Mouse (Mus musculus): ENCODE data around the gene Rab11fip3. TPM values are rescaled to one million over a fixed set of nuclear protein-coding genes. Genes with fewer than 3 reads are reported as not detected.
"Not testable (repeated sequence)": the region's sequence is repeated elsewhere in the genome, so short reads cannot be mapped to it uniquely, and the experiment has no call there.

Rab11fip3 gene
- polyA plus RNA-seq, 1 experiment from 2014 or later: 4.7 TPM

GRCm38 (mm10) chr17:26040711-26041110 is 28.6 kb downstream of the Rab11fip3 start:
- DNase-seq (ENCODE audit: low spot score): not testable (repeated sequence)

GRCm38 (mm10) chr17:26032037-26032436 is 37.3 kb downstream of the Rab11fip3 start:
- DNase-seq (ENCODE audit: low spot score): no peak

DNA sequence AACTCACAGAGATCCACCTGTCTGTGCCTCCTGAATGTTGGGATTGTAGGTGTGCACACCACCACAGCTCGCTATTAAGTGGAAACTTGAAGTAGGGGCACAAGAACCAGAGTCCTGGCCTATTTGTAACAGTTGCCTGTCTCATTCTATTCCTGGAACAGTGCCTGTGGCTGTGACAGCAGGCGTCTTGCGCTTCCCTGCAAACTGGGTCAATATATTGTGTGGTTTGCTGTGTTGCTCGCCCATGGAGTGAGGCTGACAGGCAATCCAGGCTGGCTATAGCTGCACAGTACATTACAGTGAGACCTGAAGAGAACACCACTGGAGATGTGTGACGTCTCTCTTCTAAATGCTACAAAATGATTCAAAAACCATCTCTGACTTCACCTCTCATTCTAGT is 37.8 kb downstream of the Rab11fip3 start:
- DNase-seq (ENCODE audit: low spot score): no peak

DNA sequence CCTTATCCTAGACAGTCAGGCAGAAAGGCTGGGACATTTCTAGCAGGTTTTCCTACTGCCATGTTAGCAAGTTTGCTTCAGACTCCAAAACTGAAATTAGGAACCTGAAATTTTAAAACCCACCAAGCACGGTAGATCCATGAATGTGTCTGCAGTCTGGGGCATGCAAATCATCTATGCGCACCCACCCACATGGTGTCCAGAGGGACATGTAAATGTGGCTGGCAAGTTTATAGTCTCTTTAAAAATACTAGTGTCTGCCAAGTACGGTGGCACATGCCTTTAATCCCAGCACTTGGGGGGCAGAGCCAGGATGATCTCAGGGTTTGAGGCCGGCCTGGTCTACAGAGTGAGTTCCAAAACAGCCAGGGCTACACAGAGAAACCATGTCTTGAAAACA is 41.1 kb downstream of the Rab11fip3 start:
- DNase-seq (ENCODE audit: low spot score): no peak

DNA sequence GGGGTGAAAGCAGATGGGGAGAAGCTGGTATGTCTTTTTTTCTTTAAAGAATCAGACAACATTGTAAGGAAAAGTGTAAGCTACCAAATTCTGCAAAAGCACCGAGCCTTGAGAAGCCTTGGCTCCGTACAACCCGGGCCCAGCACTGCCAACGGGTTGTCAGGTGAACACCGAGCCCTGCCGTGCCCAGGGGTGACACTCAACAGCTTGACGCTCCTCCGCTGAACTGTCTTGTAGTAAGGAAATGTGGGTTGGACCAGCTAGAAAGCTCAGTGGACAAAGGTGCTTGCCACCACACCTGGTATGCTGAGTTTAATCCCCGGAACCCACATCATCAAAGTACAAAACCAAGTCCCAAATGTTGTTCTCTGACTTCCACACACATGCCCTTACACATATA is 44.7 kb downstream of the Rab11fip3 start:
- no peak for DNase-seq (ENCODE audit: low spot score)

- DNase-seq (ENCODE audit: low spot score): no peak
Observed at GRCm38 (mm10) chr17:26023966-26024365, 45.4 kb downstream of the Rab11fip3 start.

DNA sequence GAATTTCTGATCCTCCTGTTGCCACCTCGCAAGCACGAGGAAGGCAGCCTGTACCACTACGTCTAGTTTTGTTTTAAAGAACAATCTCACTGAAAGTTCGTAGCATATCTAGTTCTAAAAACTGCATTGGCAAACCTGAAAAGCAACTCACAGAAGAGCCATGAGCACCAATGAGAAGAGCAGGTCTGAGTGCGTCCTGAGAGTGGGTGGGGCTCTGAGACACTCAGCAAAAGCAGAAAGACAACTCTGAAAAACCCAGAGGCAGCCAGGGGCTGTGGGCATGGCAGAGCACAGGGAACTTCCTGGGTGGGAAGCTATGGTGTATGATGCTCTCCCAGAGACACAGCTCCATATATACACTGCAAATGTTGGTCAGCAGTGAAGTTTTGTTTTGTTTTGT is 46.2 kb downstream of the Rab11fip3 start:
- no peak for DNase-seq (ENCODE audit: low spot score)

DNA sequence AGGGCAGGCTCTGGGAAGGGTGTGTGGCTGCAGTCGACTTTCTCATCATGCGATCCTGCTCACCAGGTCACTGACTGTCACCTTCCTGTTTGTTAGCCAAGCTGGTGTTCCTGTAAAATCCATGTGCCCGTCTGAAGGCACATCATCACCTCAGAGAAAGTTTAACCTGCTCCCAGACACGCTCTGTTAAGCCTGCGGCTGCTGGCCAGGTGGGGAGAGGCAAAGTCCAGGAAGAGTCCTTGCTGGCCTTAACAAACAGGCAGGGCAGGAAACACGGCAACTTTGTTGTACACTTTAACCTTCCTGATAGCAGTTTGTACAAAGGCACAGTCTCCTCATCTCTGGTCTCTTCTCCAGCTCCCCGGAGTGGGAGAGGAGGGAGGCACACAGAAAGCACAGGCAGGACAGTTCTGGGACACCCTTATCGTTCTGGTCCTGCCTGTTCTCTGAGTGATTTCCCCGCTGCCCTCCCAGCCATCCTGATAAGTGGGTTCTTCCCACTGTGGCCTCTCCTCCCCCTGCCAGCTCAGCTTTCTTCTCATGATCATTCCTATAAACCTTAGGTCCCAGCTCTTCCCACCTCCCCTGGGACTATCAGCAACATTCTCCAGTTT is 47.5 kb downstream of the Rab11fip3 start:
- DNase-seq (ENCODE audit: low spot score): no peak

DNA sequence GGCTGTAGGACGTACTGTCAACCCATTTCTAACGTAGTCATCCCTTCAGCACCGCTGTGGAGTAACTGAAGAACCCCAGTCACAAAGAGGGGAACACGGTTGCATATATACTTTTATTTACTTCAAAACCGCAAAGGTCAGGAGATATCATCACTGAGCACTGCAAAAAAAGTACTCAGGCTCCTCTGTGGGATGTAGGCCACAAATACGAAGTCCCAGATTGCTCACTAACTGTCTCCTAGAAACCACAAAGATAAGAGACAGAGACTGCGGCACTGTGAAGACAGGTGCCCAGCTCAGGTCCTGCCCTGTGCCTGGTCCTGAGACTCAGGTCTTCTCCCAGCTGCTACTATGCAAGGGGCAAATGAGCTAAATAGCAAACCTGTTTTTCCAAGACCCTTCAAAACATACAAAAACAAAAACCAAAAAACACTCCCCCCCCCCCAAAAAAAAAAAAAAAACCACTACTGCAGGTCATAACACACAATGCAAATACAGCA is 48.5 kb downstream of the Rab11fip3 start:
- DNase-seq (ENCODE audit: low spot score): peak; percentile 12

- no peak for DNase-seq (ENCODE audit: low spot score)
Observed at GRCm38 (mm10) chr17:26018388-26018787, 51.0 kb downstream of the Rab11fip3 start.

- no peak for DNase-seq (ENCODE audit: low spot score)
Observed at GRCm38 (mm10) chr17:26017949-26018348, 51.4 kb downstream of the Rab11fip3 start.

DNA sequence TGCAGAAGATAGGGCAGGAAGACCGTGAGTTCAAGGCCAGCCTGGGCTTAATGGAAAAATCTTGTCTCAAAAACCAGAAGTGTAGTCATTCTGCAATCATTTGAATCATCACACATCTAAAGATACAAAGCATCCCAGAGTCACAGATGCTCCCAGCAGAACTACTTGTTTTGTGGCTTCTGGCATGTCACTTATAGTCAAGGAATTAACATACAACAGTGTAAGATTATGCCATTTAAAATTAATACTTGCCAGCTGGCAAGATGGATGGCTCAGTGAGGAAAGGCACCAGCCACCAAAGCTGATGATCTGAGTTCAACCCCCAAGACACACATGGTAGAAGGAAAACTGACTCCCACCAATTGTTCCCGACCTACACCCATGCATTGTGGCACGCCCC is 52.3 kb downstream of the Rab11fip3 start:
- no peak for DNase-seq (ENCODE audit: low spot score)

DNA sequence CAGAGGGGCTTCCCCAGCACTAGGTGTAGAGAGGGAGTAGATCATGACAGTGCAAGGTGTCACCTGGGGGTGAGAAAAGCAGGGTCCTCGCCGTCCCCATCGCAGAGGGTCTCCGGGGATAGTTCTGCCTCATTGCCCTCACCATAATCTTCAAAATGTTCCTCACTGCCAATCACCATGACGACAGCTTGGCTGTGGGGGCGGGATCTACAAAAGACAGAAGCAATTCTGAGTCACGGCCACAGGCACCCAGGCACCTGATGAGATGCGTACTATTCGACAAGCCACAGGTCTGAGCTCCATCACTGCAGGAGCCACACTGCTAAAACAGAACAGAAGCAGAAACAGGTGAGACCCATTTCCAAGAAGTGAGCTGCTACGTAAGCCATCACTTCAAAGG is 55.6 kb downstream of the Rab11fip3 start:
- no peak for DNase-seq (ENCODE audit: low spot score)

GRCm38 (mm10) chr17:26011841-26012460 is 57.4 kb downstream of the Rab11fip3 start:
- peak; percentile 83 for DNase-seq (ENCODE audit: low spot score)

- DNase-seq (ENCODE audit: low spot score): peak; percentile 86
Observed at GRCm38 (mm10) chr17:26009540-26009939, 59.8 kb downstream of the Rab11fip3 start.

DNA sequence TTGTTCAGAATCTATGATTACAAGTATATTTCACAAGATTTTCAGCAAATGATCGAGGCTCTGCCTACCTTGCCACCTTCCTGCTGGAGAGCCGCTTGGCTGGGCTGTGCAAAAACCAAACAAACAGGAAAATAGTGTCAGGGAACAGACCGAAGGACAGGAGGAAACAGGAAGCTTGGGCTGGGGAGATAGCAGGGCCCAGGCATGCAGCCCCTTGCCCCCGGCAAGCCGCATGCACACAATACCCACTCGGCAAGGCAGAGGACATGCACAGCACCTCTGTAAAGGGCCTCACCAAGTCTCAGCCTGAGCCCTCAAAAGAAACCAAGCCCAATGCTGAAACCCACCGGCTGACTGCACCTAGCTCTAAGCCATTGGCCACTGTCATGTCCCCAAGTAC is 60.6 kb downstream of the Rab11fip3 start:
- no peak for DNase-seq (ENCODE audit: low spot score)

DNA sequence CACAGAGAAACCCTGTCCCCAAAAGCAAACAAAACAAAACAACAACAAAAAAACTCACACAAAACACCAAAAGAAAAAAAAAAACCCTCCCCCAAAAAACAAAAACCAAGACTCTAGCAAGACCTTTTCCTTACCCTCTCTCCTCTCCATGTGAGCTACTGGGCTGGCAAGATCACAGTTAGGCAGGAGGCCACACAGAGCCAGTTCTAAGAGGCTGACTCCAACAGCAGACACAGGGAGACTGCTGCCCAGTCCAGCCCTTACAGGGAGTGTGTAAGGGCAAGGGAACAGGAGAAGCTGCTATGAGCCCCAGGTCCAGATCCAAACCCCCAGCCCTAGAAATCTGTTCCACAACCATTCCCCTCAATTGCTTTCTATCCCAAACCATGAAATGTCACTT is 61.0 kb downstream of the Rab11fip3 start:
- DNase-seq (ENCODE audit: low spot score): no peak

- DNase-seq (ENCODE audit: low spot score): no peak
Observed at GRCm38 (mm10) chr17:26007646-26008045, 61.7 kb downstream of the Rab11fip3 start.

GRCm38 (mm10) chr17:26005731-26006450 is 63.5 kb downstream of the Rab11fip3 start:
- DNase-seq (ENCODE audit: low spot score): no peak

- DNase-seq (ENCODE audit: low spot score): no peak
Observed at GRCm38 (mm10) chr17:26004711-26005110, 64.6 kb downstream of the Rab11fip3 start.

DNA sequence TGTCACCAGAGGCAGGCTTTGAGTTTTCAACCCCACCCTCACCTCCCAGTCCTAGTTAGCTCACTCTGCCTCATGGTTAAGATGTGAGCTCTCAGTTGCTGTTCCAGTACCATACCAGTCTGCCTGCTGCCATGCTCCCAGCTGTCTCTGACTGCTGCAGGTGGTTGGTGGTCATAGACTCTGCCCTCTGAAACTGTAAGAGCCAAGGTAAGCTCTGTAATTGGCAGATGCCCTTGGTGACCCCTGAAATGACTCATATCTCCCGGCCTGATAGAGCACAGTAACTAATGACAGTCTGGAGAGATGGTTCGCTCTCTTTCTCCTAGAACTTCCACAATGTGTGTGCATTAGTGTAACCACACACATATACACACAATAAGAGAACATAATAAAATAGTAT is 65.5 kb downstream of the Rab11fip3 start:
- no peak for DNase-seq (ENCODE audit: low spot score)

- DNase-seq (ENCODE audit: low spot score): no peak
Observed at GRCm38 (mm10) chr17:25998425-25998824, 70.9 kb downstream of the Rab11fip3 start.

- no peak for DNase-seq (ENCODE audit: low spot score)
Observed at GRCm38 (mm10) chr17:25993489-25993888, 75.9 kb downstream of the Rab11fip3 start.

All from thymus, postnatal 0 days (tissue).